Mouse (Mus musculus) CH12.LX (cell line): ENCODE data around the gene Atn1. TPM values are rescaled to one million over a fixed set of nuclear protein-coding genes. Genes with fewer than 3 reads are reported as not detected.

Source experiments
- DNase-seq: peaks from one replicate; pipeline ENCODE4 v3.0.0-alpha.2; 2013; ENCODE audit errors: extremely low read depth
- H3K27ac ChIP-seq: 2 replicates; pipeline ENCODE4 v1.5.1; 2012; ENCODE audit warnings: low read depth, mild to moderate bottlenecking, control low read depth, moderate library complexity; ENCODE audit not compliant: insufficient read depth
- H3K27me3 ChIP-seq: replicated peaks from 2 replicates; pipeline ENCODE3; 2012; ENCODE audit warnings: inconsistent platforms
- H3K36me3 ChIP-seq, 2 experiments: replicated peaks in 1 of 2; 2 replicates each; pipeline versions ENCODE3 to v1.6.1; 2012; ENCODE audit warnings: inconsistent platforms in 1 of 2, low read length in 1 of 2, mild to moderate bottlenecking in 1 of 2, mixed read lengths in 1 of 2, moderate library complexity in 1 of 2; ENCODE audit not compliant: control insufficient read depth in 1 of 2, insufficient read depth in 1 of 2
- H3K4me1 ChIP-seq, 2 experiments: 2 replicates each; pipeline ENCODE4 v1.6.1; 2012; ENCODE audit warnings: inconsistent platforms in 1 of 2, moderate library complexity in 1 of 2; ENCODE audit not compliant: insufficient read depth in 2 of 2, control insufficient read depth in 1 of 2
- H3K4me2 ChIP-seq: 2 replicates; pipeline ENCODE4 v1.6.1; 2012; ENCODE audit warnings: low read depth, mild to moderate bottlenecking, control low read depth; ENCODE audit not compliant: poor library complexity, insufficient read depth, severe bottlenecking
- H3K4me3 ChIP-seq, 3 experiments: fragments of 150-350 bp in 1 of 3; sonication (generic) in 1 of 3; replicated peaks in 1 of 3; 2 replicates each; pipeline versions ENCODE3 to v1.5.1; 2011 to 2012; ENCODE audit warnings: low read depth in 2 of 3, low read length in 2 of 3, mild to moderate bottlenecking in 2 of 3, moderate library complexity in 2 of 3, control low read depth in 1 of 3, improper control_type of control experiment in 1 of 3, inconsistent platforms in 1 of 3, mixed read lengths in 1 of 3; ENCODE audit not compliant: poor library complexity in 1 of 3
- H3K79me2 ChIP-seq: replicated peaks from 2 replicates; pipeline ENCODE4 v1.6.1; 2012; ENCODE audit warnings: mild to moderate bottlenecking, moderate library complexity; ENCODE audit not compliant: control insufficient read depth, poor library complexity, insufficient read depth, severe bottlenecking; ENCODE audit errors: extremely low read depth
- H3K9ac ChIP-seq: 2 replicates; pipeline ENCODE4 v1.6.1; 2012; ENCODE audit warnings: low read depth, mild to moderate bottlenecking, control low read depth, moderate library complexity; ENCODE audit not compliant: insufficient read depth
- H3K9me3 ChIP-seq: replicated peaks from 2 replicates; pipeline ENCODE3; 2012; ENCODE audit warnings: low read length, inconsistent platforms, mixed read lengths
- CHD2 ChIP-seq: IDR thresholded peaks from 2 replicates; pipeline ENCODE4 v1.6.1; 2011; ENCODE audit warnings: low read length, improper control_type of control experiment
- CTCF ChIP-seq, 2 experiments: IDR thresholded peaks in 1 of 2; conservative IDR thresholded peaks in 1 of 2; 2 replicates each; pipeline ENCODE4 v1.5.1; 2011 to 2012; ENCODE audit warnings: low read depth in 2 of 2, low read length in 2 of 2, improper control_type of control experiment in 1 of 2, inconsistent platforms in 1 of 2, mild to moderate bottlenecking in 1 of 2, moderate library complexity in 1 of 2
- EP300 ChIP-seq: IDR thresholded peaks from 2 replicates; pipeline ENCODE4 v1.6.1; 2011; ENCODE audit warnings: low read length, improper control_type of control experiment
- GABPA ChIP-seq: IDR thresholded peaks from 2 replicates; pipeline ENCODE4 v1.6.1; 2012; ENCODE audit warnings: low read depth, low read length, improper control_type of control experiment, inconsistent platforms; ENCODE audit not compliant: insufficient replicate concordance
- HCFC1 ChIP-seq: IDR thresholded peaks from 2 replicates; pipeline ENCODE4 v1.6.1; 2012; ENCODE audit warnings: low read depth, mild to moderate bottlenecking, inconsistent platforms, low read length, improper control_type of control experiment
- IRF4 ChIP-seq: IDR thresholded peaks from 2 replicates; pipeline ENCODE4 v1.6.1; 2014; ENCODE audit warnings: low read depth, mild to moderate bottlenecking, inconsistent platforms, low read length, improper control_type of control experiment
- MYC ChIP-seq: IDR thresholded peaks from 2 replicates; pipeline ENCODE4 v1.6.1; 2011; ENCODE audit warnings: low read depth, mild to moderate bottlenecking, improper control_type of control experiment, low read length
- NELFE ChIP-seq: IDR thresholded peaks from 2 replicates; pipeline ENCODE4 v1.6.1; 2011; ENCODE audit warnings: low read depth, low read length, improper control_type of control experiment
- PAX5 ChIP-seq: IDR thresholded peaks from 2 replicates; pipeline ENCODE4 v1.6.1; 2012; ENCODE audit warnings: low read length, inconsistent platforms, mixed read lengths
- POLR2AphosphoS2 ChIP-seq: IDR thresholded peaks from 2 replicates; pipeline ENCODE4 v1.6.1; 2011; ENCODE audit warnings: low read depth, low read length, improper control_type of control experiment
- RAD21 ChIP-seq: IDR thresholded peaks from 2 replicates; pipeline ENCODE4 v1.6.1; 2011; ENCODE audit warnings: low read depth, mild to moderate bottlenecking, low read length, improper control_type of control experiment, moderate library complexity
- SMC3 ChIP-seq: IDR thresholded peaks from 2 replicates; pipeline ENCODE4 v1.6.1; 2011; ENCODE audit warnings: low read depth, low read length, improper control_type of control experiment
- ZKSCAN1 ChIP-seq: IDR thresholded peaks from 2 replicates; pipeline ENCODE4 v1.6.1; 2012; ENCODE audit warnings: low read depth, inconsistent platforms, low read length, improper control_type of control experiment, borderline replicate concordance
- ZMIZ1 ChIP-seq: IDR thresholded peaks from 2 replicates; pipeline ENCODE4 v1.6.1; 2012; ENCODE audit warnings: low read depth, mild to moderate bottlenecking, inconsistent platforms, low read length, improper control_type of control experiment
- ZNF384 ChIP-seq: IDR thresholded peaks from 2 replicates; pipeline ENCODE4 v1.6.1; 2012; ENCODE audit warnings: low read depth, low read length, improper control_type of control experiment, inconsistent platforms
- dilution Hi-C: fragments of 300-500 bp; cut with MboI; formaldehyde crosslinking; loops from 2 replicates; pipeline ENCODE4 v1.14.3; 2020; ENCODE audit warnings: low sequenced_read_pairs; ENCODE audit not compliant: extremely low pct_unique_long_range_greater_than_20kb, extremely low pct_ligation_motif_present
- in situ Hi-C: fragments of 300-500 bp; cut with MboI; formaldehyde crosslinking; loops from 3 replicates; pipeline ENCODE4 v1.14.3; 2019; ENCODE audit warnings: low sequenced_read_pairs, low pct_ligation_motif_present, low pct_unique_long_range_greater_than_20kb, mixed read lengths
- polyA plus RNA-seq: library from polyadenylated mRNA; unstranded; fragments of >175 nt; gene quantifications from 2 replicates; pipeline ENCODE4 v1.2.1, GENCODE M21; 2012; ENCODE audit warnings: low read depth; ENCODE audit not compliant: insufficient read length
- total RNA-seq, 2 experiments: library from RNA; depleted of rRNA; stranded (reverse); fragments of 300-350 nt in 1 of 2; fragments of >200 nt in 1 of 2; gene quantifications; 2 replicates each; pipeline ENCODE4 v1.2.3; 2012 to 2014

Atn1 gene
- total and polyA plus RNA-seq, 3 experiments, result 1.7 to 35.1 (median 4.6) TPM

- no peak; the same call in 1 of the 2 replicates for TF ChIP-seq POLR2AphosphoS2
- TF ChIP-seq CHD2, result peak; percentile 34; the same call in 1 of the 2 replicates
- no peak for TF ChIP-seq MYC
- no peak for TF ChIP-seq IRF4
Measured at GRCm38 (mm10) chr6:124704417-124704816, 51.9 kb downstream of the Atn1 start.

GRCm38 (mm10) chr6:124703789-124704188 lies 52.5 kb downstream of the Atn1 start:
- peaks cover 82 to 96% of the 10 kb centered on the region in 2 experiments for H3K36me3 ChIP-seq
- no peak for TF ChIP-seq NELFE
- no peak for TF ChIP-seq ZKSCAN1
- TF ChIP-seq ZNF384, result no peak
- TF ChIP-seq ZMIZ1, result 0 out of 2 replicates have a peak, but pooled peaks have one; percentile 5
- TF ChIP-seq IRF4, result no peak
- no peak for TF ChIP-seq PAX5
- TF ChIP-seq EP300, result no peak
- no peak for TF ChIP-seq HCFC1
- TF ChIP-seq, all 38 proteins: peak for 1
- H3K4me1 ChIP-seq, result peaks cover 36 to 66% of the 10 kb centered on the region in 2 experiments

More at GRCm38 (mm10) chr6:124704417-124704816, 51.9 kb downstream of the Atn1 start:
- Histone ChIP-seq H3K36me3 (peaks cover 79 to 96% of the 10 kb centered on the region in 2 experiments), H3K27ac (no peak overlapping the region), H3K4me1 (peaks cover 36 to 66% of the 10 kb centered on the region in 2 experiments), H3K4me2 (no peak overlapping the region), H3K9me3 (no peaks in the 10 kb centered on the region), H3K27me3 (no peaks in the 10 kb centered on the region), H3K79me2 (peaks cover 48% of the 10 kb centered on the region), H3K9ac (no peak overlapping the region), H3K4me3 (no peak overlapping the region)
- dilution Hi-C loops, result no loop called here
- no peak for DNase-seq
- in situ Hi-C loops, result no loop called here

DNA sequence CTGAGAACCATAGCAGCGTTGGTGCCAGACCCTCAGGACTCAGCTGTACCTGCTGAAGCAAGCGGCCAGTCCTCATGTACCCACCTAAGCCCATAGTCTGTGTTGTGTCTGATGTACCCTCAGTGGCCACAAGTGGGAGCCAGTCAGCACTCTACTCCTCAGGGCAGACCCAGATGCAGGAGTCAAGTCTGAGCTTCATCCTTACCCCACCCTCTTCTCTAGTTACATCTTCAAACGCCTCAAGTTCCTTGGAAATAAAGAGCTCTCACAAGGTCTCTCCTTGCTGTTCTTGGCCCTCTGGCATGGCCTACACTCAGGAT lies 53.6 kb downstream of the Atn1 start:
- in situ Hi-C loops, result no loop called here
- H3K27me3 ChIP-seq, result no peaks in the 10 kb centered on the region
- H3K9me3 ChIP-seq, result no peaks in the 10 kb centered on the region
- peaks cover 28 to 67% of the 10 kb centered on the region in 2 experiments for H3K4me1 ChIP-seq
- H3K27ac ChIP-seq, result no peak overlapping the region
- no peak overlapping the region for H3K4me3 ChIP-seq
- peaks cover 31% of the 10 kb centered on the region for H3K79me2 ChIP-seq
- peak; percentile 87 for TF ChIP-seq SMC3
- peak; percentile 58 for TF ChIP-seq RAD21
- TF ChIP-seq GABPA, result no peak
- TF ChIP-seq CTCF (conservative IDR thresholded peaks at IDR 0.05 in 1 of 2, IDR thresholded peaks at IDR 0.05 in 1 of 2; ENCODE audit: low read depth in 2 of 2, low read length in 2 of 2), result peak; percentile 72 to 87
- no peak for TF ChIP-seq CHD2
- DNase-seq, result peak; percentile 80
- H3K4me2 ChIP-seq, result no peak overlapping the region
- peaks cover 74 to 89% of the 10 kb centered on the region in 2 experiments for H3K36me3 ChIP-seq
- dilution Hi-C loops, result no loop called here
- H3K9ac ChIP-seq, result no peak overlapping the region

More at GRCm38 (mm10) chr6:124703789-124704188, 52.5 kb downstream of the Atn1 start:
- Histone ChIP-seq H3K4me3 (no peak overlapping the region), H3K4me2 (no peak overlapping the region), H3K27ac (no peak overlapping the region), H3K9ac (no peak overlapping the region), H3K27me3 (no peaks in the 10 kb centered on the region), H3K9me3 (no peaks in the 10 kb centered on the region), H3K79me2 (peaks cover 41% of the 10 kb centered on the region)
- no peak for DNase-seq
- in situ Hi-C loops, result no loop called here
- dilution Hi-C loops, result no loop called here
